In genomic region chr5:143623356-143624295, GRCm38 (mm10) we compare ENCODE assay signal across 8 mouse cellular contexts. TPM values are rescaled to one million over a fixed set of nuclear protein-coding genes. Genes with fewer than 3 reads are reported as not detected.
DNase-seq lines count a peak whose midpoint lies in the region; ATAC-seq lines count a peak whose summit lies in the region.

No protein-coding gene starts in this region.

- H3K9ac ChIP-seq in heart, embryonic 16.5 days (ENCODE audit: low read length), result peak overlapping the region; percentile 91
- H3K9ac ChIP-seq in liver, embryonic 15.5 days, result peak overlapping the region; percentile 99

- no peaks in the 10 kb centered on the region for H3K9me3 ChIP-seq in heart, embryonic 16.5 days (replicated peaks; ENCODE audit: control insufficient read depth, low read length)
- no peaks in the 10 kb centered on the region for H3K9me3 ChIP-seq in liver, embryonic 15.5 days (replicated peaks)

- no peaks in the 10 kb centered on the region for H3K36me3 ChIP-seq in heart, embryonic 16.5 days (ENCODE audit: control insufficient read depth, insufficient read depth)
- H3K36me3 ChIP-seq in liver, embryonic 15.5 days (replicated peaks), result no peaks in the 10 kb centered on the region

- 42% methylated on average over 19 of the region's 19 CpGs for WGBS in heart, embryonic 16.5 days
- 21% methylated on average over 19 of the region's 19 CpGs for WGBS in liver, embryonic 15.5 days (ENCODE audit: insufficient replicate concordance)

- peak; percentile 29 for DNase-seq in kidney, adult 18-20 months
- no peak for DNase-seq in kidney, adult 9 months
- DNase-seq in brain, adult 2 months (ENCODE audit: low read depth, low spot score), result peak; percentile 71
- DNase-seq in yolk sac, embryonic 10.5 days (ENCODE audit: low spot score), result no peak
- DNase-seq in cerebellum, adult 11-12 months, result no peak
- no peak for DNase-seq in cerebellum, adult 18-20 months

- peak overlapping the region; percentile 85 for H3K4me3 ChIP-seq in heart, embryonic 16.5 days (ENCODE audit: low read length)
- H3K4me3 ChIP-seq in liver, embryonic 15.5 days (replicated peaks), result peak overlapping the region; percentile 99

- H3K27me3 ChIP-seq in heart, embryonic 16.5 days (ENCODE audit: control insufficient read depth, insufficient read depth, low read length), result no peaks in the 10 kb centered on the region
- no peaks in the 10 kb centered on the region for H3K27me3 ChIP-seq in liver, embryonic 15.5 days

- H3K27ac ChIP-seq in heart, embryonic 16.5 days (ENCODE audit: low read length), result peak overlapping the region; percentile 26; the same call in 1 of the 2 replicates
- peak overlapping the region; percentile 94 for H3K27ac ChIP-seq in liver, embryonic 15.5 days (replicated peaks)

- H3K4me2 ChIP-seq in heart, embryonic 16.5 days (ENCODE audit: low read depth, low read length), result peak overlapping the region; percentile 79
- peak overlapping the region; percentile 78 for H3K4me2 ChIP-seq in liver, embryonic 15.5 days

- no peak for ATAC-seq in heart, embryonic 16.5 days (replicated peaks; ENCODE audit: extremely low read depth, insufficient read depth, low FRiP score)
- peak; percentile 29 for ATAC-seq in liver, embryonic 15.5 days (ENCODE audit: insufficient read depth)

- H3K4me1 ChIP-seq in heart, embryonic 16.5 days (ENCODE audit: control insufficient read depth, insufficient read depth, low read length), result peaks cover 39% of the 10 kb centered on the region
- peaks cover 80% of the 10 kb centered on the region for H3K4me1 ChIP-seq in liver, embryonic 15.5 days (replicated peaks)

RNA-seq across cellular contexts. Expression of gene Cyth3, which starts 1.4 kb away (rescaled TPM):
- polyA plus RNA-seq in heart, embryonic 16.5 days (2015; fragmentation: Nextera tagmentation; extraction: Ambion mirVana), result 59.2 and 59.4 TPM in 2 replicates
- polyA plus RNA-seq in liver, embryonic 15.5 days (2015; fragmentation: Nextera tagmentation; extraction: Ambion mirVana), result 35.7 and 37.5 TPM in 2 replicates

Comparison
In these comparisons a context has a peak if more than half of its experiments do, and no peak if none do; other contexts are left out.
1. DNase-seq: peak in kidney, adult 18-20 months (single experiment) and brain, adult 2 months (single experiment); none in kidney, adult 9 months (single experiment), yolk sac, embryonic 10.5 days (single experiment), cerebellum, adult 11-12 months (single experiment) and cerebellum, adult 18-20 months (0 of 2).